Mouse (Mus musculus) megakaryocyte, adult 5-6 weeks (primary cell): ENCODE measurements around the gene Eng. TPM values are rescaled to one million over a fixed set of nuclear protein-coding genes. Genes with fewer than 3 reads are reported as not detected.

Experiments used
- ATAC-seq: 2 replicates; pipeline ENCODE4 v1.8.0; 2016; ENCODE audit warnings: mild to moderate bottlenecking, inconsistent platforms; ENCODE audit not compliant: poor library complexity, severe bottlenecking
- total RNA-seq, 2 experiments: library from RNA; stranded (forward) in 1 of 2; stranded (reverse) in 1 of 2; fragments of 153-499, 151-499 nt in 1 of 2; fragments of 221-1000, 200-1000 nt in 1 of 2; gene quantifications; 2 replicates each; pipeline versions ENCODE4 v1.2.3 to v1.2.4; 2015 to 2017

Gene Eng
- total RNA-seq, 2 experiments from 2014 or later = 2.0 to 7.9 TPM

DNA sequence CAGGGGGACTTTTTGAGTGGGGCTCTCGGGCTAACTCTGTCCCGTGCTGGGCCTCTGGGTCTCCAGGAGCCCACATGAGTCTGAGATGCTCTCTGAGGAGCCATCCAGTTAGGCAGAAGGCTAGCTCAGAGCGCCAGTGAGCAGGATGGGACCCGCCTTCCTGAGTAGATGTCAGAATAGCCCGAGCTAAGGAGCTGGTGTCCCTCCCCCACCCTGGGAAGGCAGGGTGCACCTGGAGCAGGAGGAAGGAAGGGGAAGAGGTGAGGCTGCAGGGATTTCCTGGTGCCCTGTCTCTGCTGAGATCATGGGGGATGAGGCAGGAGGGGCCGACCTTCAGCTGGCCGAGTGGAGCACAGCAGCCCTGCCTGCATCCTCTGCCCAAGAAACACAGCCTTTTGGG, 82.1 kb downstream of the Eng start:
- ATAC-seq = no peak

- ATAC-seq = no peak
Observed at GRCm38 (mm10) chr2:32729547-32729946, 83.2 kb downstream of the Eng start.

DNA sequence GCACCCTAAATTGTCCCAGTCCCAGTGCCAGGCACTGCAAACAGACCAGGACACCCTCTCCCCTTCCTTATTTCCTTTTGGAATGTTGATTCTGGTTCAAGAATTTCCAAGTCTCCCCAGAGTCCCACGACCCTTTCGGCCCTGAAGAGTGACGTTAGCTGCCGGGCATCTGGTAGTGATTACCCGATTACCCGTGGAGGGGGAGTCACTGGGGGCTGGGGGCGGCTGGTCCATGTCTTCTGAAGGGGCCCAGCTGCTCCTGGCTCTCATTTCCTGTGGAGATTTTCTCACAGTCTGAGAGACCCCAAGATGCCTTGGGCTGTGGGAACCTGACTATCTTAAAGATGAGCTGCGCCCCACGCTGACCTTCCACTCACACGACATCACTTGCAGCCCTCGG, 84.5 kb downstream of the Eng start:
- ATAC-seq = no peak

- ATAC-seq = no peak
Observed at GRCm38 (mm10) chr2:32731911-32732310, 85.5 kb downstream of the Eng start.

Other genes starting within 250 kb of the Eng start
- 2.9 and 3.5 TPM in 2 replicates for gene Naif1, start 196.1 kb upstream of the Eng start, total RNA-seq (2015)
- gene Naif1, start 196.1 kb upstream of the Eng start, total RNA-seq (2017) = 3.2 and 3.9 TPM in 2 replicates
- gene Slc25a25, start 195.2 kb upstream of the Eng start, total RNA-seq (2015) = 4.6 and 6.9 TPM in 2 replicates
- 8.4 and 10.7 TPM in 2 replicates for gene Slc25a25, start 195.2 kb upstream of the Eng start, total RNA-seq (2017)
- gene Fam102a, start 111.3 kb upstream of the Eng start, total RNA-seq (2015) = 6.5 and 6.6 TPM in 2 replicates
- gene Fam102a, start 111.3 kb upstream of the Eng start, total RNA-seq (2017) = 4.6 and 4.8 TPM in 2 replicates
- 82.8 and 91.7 TPM in 2 replicates for gene Dpm2, start 75.7 kb upstream of the Eng start, total RNA-seq (2015)
- 32.0 and 35.3 TPM in 2 replicates for gene Dpm2, start 75.7 kb upstream of the Eng start, total RNA-seq (2017)
- 0.31 TPM in 1 of 2 replicates, not detected in the other for gene Pip5kl1, start 71.8 kb upstream of the Eng start, total RNA-seq (2015)
- not detected in 2 replicates for gene Pip5kl1, start 71.8 kb upstream of the Eng start, total RNA-seq (2017)
- gene 9430097D07Rik, start 70.9 kb upstream of the Eng start, total RNA-seq (2015) = not detected in 2 replicates
- gene 9430097D07Rik, start 70.9 kb upstream of the Eng start, total RNA-seq (2017) = not detected in 2 replicates
- 5.8 and 9.2 TPM in 2 replicates for gene St6galnac4, start 59.5 kb upstream of the Eng start, total RNA-seq (2015)
- gene St6galnac4, start 59.5 kb upstream of the Eng start, total RNA-seq (2017) = 8.6 and 12.1 TPM in 2 replicates
- gene St6galnac6, start 46.9 kb upstream of the Eng start, total RNA-seq (2015) = 8.2 and 8.6 TPM in 2 replicates
- 13.1 and 13.3 TPM in 2 replicates for gene St6galnac6, start 46.9 kb upstream of the Eng start, total RNA-seq (2017)
- not detected in 2 replicates for gene Ak1, start 24.8 kb upstream of the Eng start, total RNA-seq (2015)
- gene Ak1, start 24.8 kb upstream of the Eng start, total RNA-seq (2017) = not detected in 2 replicates
- gene Fpgs, start 57.5 kb downstream of the Eng start, total RNA-seq (2015) = 0.91 and 4.6 TPM in 2 replicates
- gene Fpgs, start 57.5 kb downstream of the Eng start, total RNA-seq (2017) = 2.6 and 3.0 TPM in 2 replicates
- 82.1 and 84.4 TPM in 2 replicates for gene Cdk9, start 66.5 kb downstream of the Eng start, total RNA-seq (2015)
- gene Cdk9, start 66.5 kb downstream of the Eng start, total RNA-seq (2017) = 73.9 and 79.2 TPM in 2 replicates
- gene Sh2d3c, start 74.5 kb downstream of the Eng start, total RNA-seq (2015) = 49.8 and 56.2 TPM in 2 replicates
- gene Sh2d3c, start 74.5 kb downstream of the Eng start, total RNA-seq (2017) = 30.1 and 38.2 TPM in 2 replicates
- gene 6330409D20Rik, start 94.4 kb downstream of the Eng start, total RNA-seq (2015) = not detected in 2 replicates
- not detected in 2 replicates for gene 6330409D20Rik, start 94.4 kb downstream of the Eng start, total RNA-seq (2017)
- gene Tor2a, start 110.6 kb downstream of the Eng start, total RNA-seq (2015) = 19.0 and 24.2 TPM in 2 replicates
- gene Tor2a, start 110.6 kb downstream of the Eng start, total RNA-seq (2017) = 17.7 and 17.8 TPM in 2 replicates
- gene Ttc16, start 129.0 kb downstream of the Eng start, total RNA-seq (2015) = not detected in 2 replicates
- not detected in 2 replicates for gene Ttc16, start 129.0 kb downstream of the Eng start, total RNA-seq (2017)
- gene Ptrh1, start 129.2 kb downstream of the Eng start, total RNA-seq (2015) = 0.57 TPM in 1 of 2 replicates, not detected in the other
- 0.88 and 5.4 TPM in 2 replicates for gene Ptrh1, start 129.2 kb downstream of the Eng start, total RNA-seq (2017)
- gene Cfap157, start 137.8 kb downstream of the Eng start, total RNA-seq (2015) = not detected in 2 replicates
- not detected in 2 replicates for gene Cfap157, start 137.8 kb downstream of the Eng start, total RNA-seq (2017)
- 0.09 and 0.30 TPM in 2 replicates for gene Stxbp1, start 200.7 kb downstream of the Eng start, total RNA-seq (2015)
- gene Stxbp1, start 200.7 kb downstream of the Eng start, total RNA-seq (2017) = 0.48 and 1.3 TPM in 2 replicates
- 18.4 and 20.9 TPM in 2 replicates for gene Fam129b, start 229.5 kb downstream of the Eng start, total RNA-seq (2015)
- 38.3 and 40.7 TPM in 2 replicates for gene Fam129b, start 229.5 kb downstream of the Eng start, total RNA-seq (2017)